Mouse (Mus musculus) induced T-regulatory cell, adult 2 months (primary cell): Measurements from ENCODE around the gene Jazf1.
A peak's percentile ranks its signal among the peaks of the same experiment; 100 is the strongest.

Experiments used
- DNase-seq: peaks from one replicate; pipeline ENCODE4 v3.0.0-alpha.2; 2012; ENCODE audit warnings: low read depth

The Jazf1 gene

DNA sequence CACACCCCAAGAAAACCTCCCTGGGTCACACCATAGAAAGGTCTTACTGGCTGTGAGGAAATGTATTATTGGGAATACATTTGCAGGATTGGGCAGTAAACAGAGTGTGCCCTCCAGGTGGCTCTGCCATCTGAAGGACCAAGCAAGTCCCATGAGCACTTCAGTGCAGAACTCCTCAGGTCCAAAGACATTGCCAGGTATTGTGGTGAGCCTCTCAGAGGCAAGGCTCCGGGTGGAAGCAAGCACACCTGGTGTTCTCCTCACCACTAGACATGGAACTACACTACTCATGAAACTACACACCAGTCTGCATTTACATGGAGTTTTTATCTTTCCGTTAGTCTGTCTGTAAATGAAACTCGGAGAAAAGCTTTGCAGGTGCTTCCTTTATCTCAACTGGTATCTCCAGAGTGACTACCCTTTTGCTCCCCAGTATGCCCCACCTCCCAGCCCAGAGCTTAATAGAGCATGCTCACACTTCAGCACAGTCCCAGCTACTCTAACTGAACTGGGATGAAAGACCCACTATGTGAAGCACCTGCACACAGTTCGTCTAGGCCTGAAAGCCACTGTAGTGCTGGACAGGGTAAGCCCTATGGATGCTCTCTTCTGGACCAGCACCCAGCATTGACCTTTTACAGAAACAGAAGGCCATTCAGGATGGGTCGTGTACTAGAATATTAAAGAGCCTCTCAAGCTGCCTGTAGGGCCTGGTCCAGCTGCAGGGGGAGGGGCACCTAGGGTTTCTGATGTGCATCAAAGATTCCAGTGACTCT, 156.1 kb downstream of the Jazf1 start:
- peak; percentile 14 for DNase-seq

DNA sequence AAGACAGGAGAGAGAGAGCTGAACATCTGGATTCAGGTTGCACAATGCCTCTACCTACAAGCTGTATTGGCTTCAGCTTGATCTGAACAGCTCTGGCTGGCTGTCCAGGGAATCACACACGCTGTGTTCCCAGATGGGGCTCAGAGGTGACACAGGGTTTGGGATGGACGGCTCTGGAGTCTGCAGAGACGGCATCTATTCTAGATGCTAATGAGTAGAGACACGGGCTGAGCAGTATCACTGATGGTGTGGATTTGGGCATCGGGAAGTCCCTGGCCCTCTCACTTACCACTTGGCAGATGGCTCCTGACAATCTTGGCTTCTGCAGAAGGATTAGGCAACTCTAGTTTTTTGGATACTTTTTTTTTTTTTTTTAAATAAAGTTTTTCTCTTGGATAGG, 161.6 kb downstream of the Jazf1 start:
- no peak for DNase-seq

GRCm38 (mm10) chr6:52905100-52905499, 163.3 kb downstream of the Jazf1 start:
- no peak for DNase-seq

GRCm38 (mm10) chr6:52903226-52903960, 165.0 kb downstream of the Jazf1 start:
- no peak for DNase-seq

GRCm38 (mm10) chr6:52899574-52900245, 168.7 kb downstream of the Jazf1 start:
- DNase-seq = no peak

DNA sequence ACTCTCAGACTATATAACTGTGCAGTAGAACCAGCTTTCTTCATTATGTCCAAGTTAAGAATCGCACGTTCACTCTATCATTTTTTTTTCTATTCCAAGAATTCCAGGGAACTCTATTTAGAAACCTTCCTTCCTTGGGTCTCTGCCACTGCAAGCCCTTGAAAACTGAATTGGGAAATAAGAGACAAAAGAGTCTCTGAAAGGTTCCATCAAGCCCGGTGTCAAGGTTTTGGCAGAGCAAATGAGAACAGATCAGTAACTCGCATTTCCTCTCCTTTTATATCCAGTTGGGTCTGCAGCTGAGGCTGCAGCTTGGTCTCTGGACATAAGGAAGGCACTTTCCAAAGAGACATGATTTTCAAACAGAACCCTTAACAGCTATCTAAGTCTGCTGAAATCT, 173.4 kb downstream of the Jazf1 start:
- no peak for DNase-seq

DNA sequence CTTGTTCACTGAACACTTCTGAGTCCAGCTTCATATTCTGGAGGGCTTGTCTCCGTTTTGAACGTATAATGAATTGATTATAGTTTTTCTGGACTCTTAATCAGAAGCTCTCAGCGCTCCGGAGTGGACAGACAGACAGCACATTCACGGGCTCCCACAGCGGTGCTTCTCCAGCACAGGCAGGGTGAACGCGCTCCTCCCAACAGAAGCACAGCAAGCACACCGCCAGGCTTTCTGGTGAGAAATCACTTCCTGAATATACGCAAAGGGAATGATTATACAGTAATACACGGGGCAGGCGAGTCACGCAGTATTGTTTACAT, 174.0 kb downstream of the Jazf1 start:
- DNase-seq = no peak

GRCm38 (mm10) chr6:52893811-52894500, 174.5 kb downstream of the Jazf1 start:
- DNase-seq = no peak

GRCm38 (mm10) chr6:52892978-52893377, 175.5 kb downstream of the Jazf1 start:
- DNase-seq = no peak

GRCm38 (mm10) chr6:52887541-52888203, 180.8 kb downstream of the Jazf1 start:
- no peak for DNase-seq

DNA sequence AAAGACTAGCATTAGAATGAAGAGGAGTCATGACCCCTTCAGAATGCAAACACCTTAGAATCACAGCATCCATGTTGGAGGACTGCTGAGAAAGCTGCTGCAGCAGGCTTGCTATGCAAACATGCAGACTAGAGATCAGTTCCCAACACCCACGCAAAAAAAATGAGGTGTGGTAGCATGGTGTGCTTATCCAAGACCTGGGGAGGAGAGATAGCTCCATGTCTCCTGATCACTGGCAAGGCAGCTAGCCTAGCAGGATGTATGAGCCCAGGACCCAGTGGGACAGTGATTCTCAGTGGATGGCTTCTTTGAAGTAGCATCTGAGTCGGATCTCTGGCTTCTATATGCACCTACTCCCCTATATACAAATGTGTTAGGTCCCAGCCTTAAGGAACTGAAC, 184.7 kb downstream of the Jazf1 start:
- no peak for DNase-seq

DNA sequence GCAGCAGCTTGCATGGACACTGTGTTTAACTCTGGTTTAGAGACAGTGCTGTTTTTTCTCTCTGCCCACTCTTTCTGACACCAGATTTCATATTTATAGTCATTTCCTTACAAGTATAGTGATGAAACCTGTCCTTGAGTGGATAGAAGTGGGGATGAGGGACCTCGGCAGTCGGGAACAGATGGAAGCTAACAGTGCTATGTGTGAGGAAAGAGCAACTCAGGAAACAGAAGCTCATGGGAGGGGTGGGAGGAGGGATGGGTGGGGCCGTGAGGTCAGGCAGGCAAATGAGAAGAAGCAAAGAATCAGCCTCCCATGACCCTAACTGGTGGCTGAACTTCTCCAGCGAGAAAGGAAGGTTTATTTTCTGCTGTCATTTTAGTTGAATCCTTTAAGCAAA, 191.3 kb downstream of the Jazf1 start:
- no peak for DNase-seq

DNA sequence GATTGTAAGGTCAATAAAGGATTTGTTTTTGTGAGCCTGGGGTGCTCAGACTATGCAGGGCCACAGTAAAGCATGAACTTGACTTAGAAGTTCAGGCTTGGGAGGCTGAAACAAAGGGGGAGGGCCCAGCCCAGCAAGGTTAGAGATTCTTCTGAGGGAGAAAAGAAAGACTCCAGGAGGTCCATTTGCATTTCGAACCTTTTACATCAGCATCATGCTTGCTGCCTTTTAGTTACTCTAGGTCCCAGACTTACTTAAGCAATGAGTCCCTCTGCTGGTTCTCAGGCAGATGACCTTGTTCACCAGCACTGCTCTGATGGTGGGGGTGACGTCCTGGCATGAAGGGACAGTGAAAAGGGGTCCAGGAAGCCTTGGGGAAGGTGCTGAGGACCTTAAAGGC, 197.1 kb downstream of the Jazf1 start:
- DNase-seq = no peak

- no peak for DNase-seq
Measured at GRCm38 (mm10) chr6:52869252-52869651, 199.2 kb downstream of the Jazf1 start.

- DNase-seq = no peak
Measured at GRCm38 (mm10) chr6:52868352-52868751, 200.1 kb downstream of the Jazf1 start.

DNA sequence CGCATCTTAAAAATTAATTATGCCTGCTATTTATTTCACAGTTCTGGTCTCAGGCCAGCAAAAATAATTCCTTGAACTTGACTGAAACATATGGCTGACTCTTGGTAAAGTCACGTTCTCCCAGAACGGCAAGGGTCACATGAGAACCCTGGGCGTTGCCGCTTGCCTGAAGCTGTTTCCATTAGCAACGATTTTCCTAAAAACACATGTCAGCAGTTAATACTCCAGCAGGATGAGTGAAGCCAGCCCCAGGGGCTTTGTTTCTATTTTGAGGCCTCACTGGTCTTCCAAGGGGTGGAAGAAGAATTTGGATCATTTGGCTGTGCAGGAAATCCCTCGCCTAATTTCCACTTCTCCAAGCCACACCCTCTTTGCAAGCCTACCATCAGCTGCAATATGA, 206.5 kb downstream of the Jazf1 start:
- DNase-seq = no peak

- no peak for DNase-seq
Measured at GRCm38 (mm10) chr6:52861186-52861820, 207.1 kb downstream of the Jazf1 start.

DNA sequence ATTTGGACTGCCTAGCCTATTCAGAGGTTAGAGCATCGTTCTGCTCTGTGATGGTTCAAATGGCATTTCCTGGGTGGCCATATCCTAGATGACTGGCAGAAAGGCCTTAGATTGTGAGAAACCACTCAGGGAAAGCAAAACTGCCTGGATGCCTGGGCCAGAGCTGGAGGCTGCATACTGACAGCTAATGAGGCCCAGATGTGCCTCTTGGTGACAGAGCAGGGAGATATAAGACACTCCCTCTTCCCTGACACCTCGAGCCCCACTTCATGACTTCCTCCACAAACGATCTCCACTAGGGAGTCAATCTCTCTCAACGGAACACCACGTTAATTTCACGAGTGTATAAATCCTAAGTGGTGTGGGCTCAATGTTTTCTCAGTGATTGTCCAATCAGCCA, 207.7 kb downstream of the Jazf1 start:
- no peak for DNase-seq

DNA sequence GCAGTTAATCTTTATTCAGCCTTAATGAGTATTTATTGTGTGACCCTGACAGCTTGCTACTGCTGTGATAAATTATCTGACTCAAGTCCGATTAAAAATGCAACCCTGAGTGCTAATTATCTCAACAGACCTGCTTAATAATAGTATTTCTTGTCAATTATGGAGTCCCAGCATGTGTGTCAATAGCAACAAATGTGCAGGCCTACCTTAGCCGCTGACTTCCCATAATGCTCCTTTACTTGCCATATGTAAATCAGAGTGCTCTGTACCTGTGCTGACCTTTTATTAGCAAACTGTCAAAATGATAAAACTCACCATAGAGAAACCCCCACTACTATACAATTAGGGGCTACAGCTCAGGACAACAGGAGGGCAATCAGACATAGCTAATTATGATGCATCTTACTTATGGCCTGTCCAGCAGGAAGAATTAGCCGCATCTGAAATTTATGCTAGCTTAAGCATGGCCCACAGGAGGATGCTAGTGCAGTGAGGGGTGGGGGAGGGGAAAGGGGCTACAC, 209.5 kb downstream of the Jazf1 start:
- no peak for DNase-seq

DNA sequence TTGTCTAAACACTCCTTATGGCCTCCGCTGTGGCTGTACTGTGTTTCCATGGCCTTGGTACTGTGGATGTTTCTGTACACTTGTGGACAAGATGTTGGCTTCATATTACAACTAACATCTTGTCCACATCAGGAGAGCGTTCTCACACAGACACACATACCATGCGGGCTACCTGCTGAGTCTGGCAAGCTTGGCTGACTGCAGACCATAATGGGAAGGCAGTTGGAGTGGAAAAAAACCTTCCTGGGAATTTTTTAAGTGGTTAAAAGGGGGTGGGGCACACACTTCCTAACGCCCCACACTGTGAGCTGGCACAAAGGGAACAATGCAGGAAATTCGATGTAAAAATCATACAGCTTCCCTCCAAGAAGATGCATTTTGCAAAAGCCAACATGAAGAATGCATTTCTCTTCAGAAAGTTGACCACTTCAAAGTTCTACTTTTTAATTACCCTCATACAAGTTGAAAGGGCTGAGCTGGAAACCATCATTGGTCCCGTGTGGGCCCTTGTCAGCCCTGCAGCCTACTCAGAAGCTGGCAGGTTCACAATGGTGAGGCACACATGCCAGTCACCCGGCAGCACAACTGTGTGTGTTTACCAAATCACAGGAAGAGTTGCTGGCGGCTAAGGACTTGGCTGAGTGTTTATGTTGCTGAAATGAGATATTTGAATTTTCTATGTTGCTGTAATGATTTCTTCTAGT, 215.9 kb downstream of the Jazf1 start:
- DNase-seq = no peak

DNA sequence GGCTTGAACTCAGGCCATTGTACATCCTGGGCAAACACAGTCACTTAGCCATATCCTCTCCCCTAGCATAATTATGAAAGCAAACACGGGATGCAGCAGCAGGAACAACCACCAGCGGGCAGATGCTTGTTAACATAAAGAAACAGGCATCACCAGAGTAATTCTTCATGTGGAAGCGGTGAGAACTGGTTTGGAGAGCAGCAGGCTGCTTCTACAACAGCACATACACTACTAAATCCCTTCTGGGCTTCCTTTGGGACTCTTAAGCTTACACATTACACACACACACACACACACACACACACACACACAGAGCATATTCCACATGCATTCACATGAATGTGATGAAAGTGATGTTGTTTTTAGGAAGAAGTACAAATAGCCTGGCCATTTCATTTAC, 216.5 kb downstream of the Jazf1 start:
- DNase-seq = no peak
